Mouse (Mus musculus): ENCODE data around the gene Cxcl2.

Gene Cxcl2

GRCm38 (mm10) chr5:90903339-90904020 lies at the start of gene Cxcl2:
TSS of gene Cxcl2 (plus strand) at chr5:90903871.
- DNase-seq (ENCODE audit: low read depth): no peak

GRCm38 (mm10) chr5:90855308-90856230 lies 48.1 kb upstream of the Cxcl2 start:
- no peak for DNase-seq (ENCODE audit: low read depth)

- no peak for DNase-seq (ENCODE audit: low read depth)
These were observed 46.2 kb upstream of the Cxcl2 start for GRCm38 (mm10) chr5:90857463-90857862.

GRCm38 (mm10) chr5:90858429-90858828 lies 45.2 kb upstream of the Cxcl2 start:
- DNase-seq (ENCODE audit: low read depth): no peak

GRCm38 (mm10) chr5:90859031-90859430 lies 44.6 kb upstream of the Cxcl2 start:
- no peak for DNase-seq (ENCODE audit: low read depth)

GRCm38 (mm10) chr5:90861876-90862375 lies 41.7 kb upstream of the Cxcl2 start:
- DNase-seq (ENCODE audit: low read depth): no peak

- no peak for DNase-seq (ENCODE audit: low read depth)
These were observed 36.9 kb upstream of the Cxcl2 start for GRCm38 (mm10) chr5:90866770-90867169.

GRCm38 (mm10) chr5:90872377-90872776 lies 31.3 kb upstream of the Cxcl2 start:
- no peak for DNase-seq (ENCODE audit: low read depth)

GRCm38 (mm10) chr5:90876045-90876444 lies 27.6 kb upstream of the Cxcl2 start:
- DNase-seq (ENCODE audit: low read depth): no peak

- no peak for DNase-seq (ENCODE audit: low read depth)
These were observed 27.0 kb upstream of the Cxcl2 start for GRCm38 (mm10) chr5:90876471-90877172.

GRCm38 (mm10) chr5:90877173-90877512 lies 26.5 kb upstream of the Cxcl2 start:
- no peak for DNase-seq (ENCODE audit: low read depth)

- no peak for DNase-seq (ENCODE audit: low read depth)
These were observed 24.2 kb upstream of the Cxcl2 start for GRCm38 (mm10) chr5:90879307-90880014.

- no peak for DNase-seq (ENCODE audit: low read depth)
These were observed 23.3 kb upstream of the Cxcl2 start for GRCm38 (mm10) chr5:90880335-90880850.

GRCm38 (mm10) chr5:90881021-90881420 lies 22.6 kb upstream of the Cxcl2 start:
- DNase-seq (ENCODE audit: low read depth): no peak

GRCm38 (mm10) chr5:90881682-90882081 lies 22.0 kb upstream of the Cxcl2 start:
- DNase-seq (ENCODE audit: low read depth): no peak

GRCm38 (mm10) chr5:90882146-90882545 lies 21.5 kb upstream of the Cxcl2 start:
- no peak for DNase-seq (ENCODE audit: low read depth)

GRCm38 (mm10) chr5:90884628-90885242 lies 18.9 kb upstream of the Cxcl2 start:
- no peak for DNase-seq (ENCODE audit: low read depth)

- DNase-seq (ENCODE audit: low read depth): no peak
These were observed 15.0 kb upstream of the Cxcl2 start for GRCm38 (mm10) chr5:90888661-90889060.

- DNase-seq (ENCODE audit: low read depth): no peak
These were observed 12.9 kb upstream of the Cxcl2 start, which contains the start of gene Cxcl1 for GRCm38 (mm10) chr5:90890519-90891463. TSS of gene Cxcl1 (plus strand) at chr5:90891241.

- DNase-seq (ENCODE audit: low read depth): no peak
These were observed 12.2 kb upstream of the Cxcl2 start for GRCm38 (mm10) chr5:90891464-90891813.

Data from c-Kit-positive CD71-negative TER-119-negative erythroid progenitor cells, embryonic 14.5 days (primary cell).